Mouse (Mus musculus): ENCODE data around the gene Pitpnm2. TPM values are rescaled to one million over a fixed set of nuclear protein-coding genes. Genes with fewer than 3 reads are reported as not detected.
"Not testable (repeated sequence)": the region's sequence is repeated elsewhere in the genome, so short reads cannot be mapped to it uniquely, and the experiment has no call there.

The Pitpnm2 gene
- polyA plus RNA-seq (2015; fragmentation: Nextera tagmentation; extraction: Ambion mirVana): 4.8 and 5.2 TPM in 2 replicates

- Histone ChIP-seq H3K36me3 (peaks cover 19% of the 10 kb centered on the region; the same call in 1 of the 2 replicates), H3K9me3 (no peaks in the 10 kb centered on the region), H3K27me3 (no peaks in the 10 kb centered on the region), H3K9ac (peak within 1 kb of the TSS; percentile 80), H3K27ac (peak within 1 kb of the TSS; percentile 69), H3K4me3 (peak within 1 kb of the TSS; percentile 74), H3K4me1 (peaks cover 20% of the 10 kb centered on the region), H3K4me2 (peak within 1 kb of the TSS; percentile 81)
- under 1% methylated on average over 72 of the region's 90 CpGs for WGBS
- peak; percentile 80 for ATAC-seq (ENCODE audit: insufficient number of reproducible peaks, low FRiP score, low TSS enrichment, low read depth)
Observed at GRCm38 (mm10) chr5:124249614-124250591, at the start of gene Pitpnm2. Gene Pitpnm2 (minus strand): TSS chr5:124249760.

GRCm38 (mm10) chr5:124299307-124299706, 49.7 kb upstream of the Pitpnm2 start:
- H3K27ac ChIP-seq; H3K9ac ChIP-seq; H3K4me2 ChIP-seq; H3K4me3 ChIP-seq; ATAC-seq (ENCODE audit: insufficient number of reproducible peaks, low FRiP score, low TSS enrichment, low read depth); H3K9me3 ChIP-seq; H3K27me3 ChIP-seq; H3K4me1 ChIP-seq: not testable (repeated sequence)
- H3K36me3 ChIP-seq: peaks cover 55% of the 10 kb centered on the region
- 58% methylated on average over 4 of the region's 4 CpGs for WGBS

- WGBS: 95% methylated on average over 4 of the region's 4 CpGs
- Histone ChIP-seq H3K27ac (no peak overlapping the region), H3K36me3 (peaks cover 66% of the 10 kb centered on the region), H3K9me3 (no peaks in the 10 kb centered on the region), H3K27me3 (no peaks in the 10 kb centered on the region), H3K4me3 (no peak overlapping the region), H3K4me1 (no peaks in the 10 kb centered on the region), H3K9ac (no peak overlapping the region), H3K4me2 (no peak overlapping the region)
- no peak for ATAC-seq (ENCODE audit: insufficient number of reproducible peaks, low FRiP score, low TSS enrichment, low read depth)
Observed at GRCm38 (mm10) chr5:124296475-124296874, 46.9 kb upstream of the Pitpnm2 start.

- Histone ChIP-seq H3K4me2 (no peak overlapping the region), H3K36me3 (peaks cover 80% of the 10 kb centered on the region), H3K9ac (no peak overlapping the region), H3K27me3 (no peaks in the 10 kb centered on the region), H3K9me3 (no peaks in the 10 kb centered on the region), H3K27ac (no peak overlapping the region), H3K4me1 (no peaks in the 10 kb centered on the region), H3K4me3 (no peak overlapping the region)
- no peak for ATAC-seq (ENCODE audit: insufficient number of reproducible peaks, low FRiP score, low TSS enrichment, low read depth)
- 93% methylated on average over 5 of the region's 5 CpGs for WGBS
Observed at GRCm38 (mm10) chr5:124293967-124294366, 44.4 kb upstream of the Pitpnm2 start.

GRCm38 (mm10) chr5:124290216-124290615, 40.7 kb upstream of the Pitpnm2 start:
- 89% methylated on average over 4 of the region's 4 CpGs for WGBS
- H3K27ac ChIP-seq: no peak overlapping the region
- no peaks in the 10 kb centered on the region for H3K9me3 ChIP-seq
- no peaks in the 10 kb centered on the region for H3K27me3 ChIP-seq
- H3K9ac ChIP-seq: no peak overlapping the region
- no peak overlapping the region for H3K4me2 ChIP-seq
- H3K4me1 ChIP-seq: no peaks in the 10 kb centered on the region
- no peak for ATAC-seq (ENCODE audit: insufficient number of reproducible peaks, low FRiP score, low TSS enrichment, low read depth)
- H3K4me3 ChIP-seq: no peak overlapping the region
- H3K36me3 ChIP-seq: peaks cover 80% of the 10 kb centered on the region

GRCm38 (mm10) chr5:124287616-124288247, 38.2 kb upstream of the Pitpnm2 start:
- Histone ChIP-seq H3K36me3 (peaks cover 76% of the 10 kb centered on the region), H3K27me3 (no peaks in the 10 kb centered on the region), H3K4me3 (no peak overlapping the region), H3K4me1 (no peaks in the 10 kb centered on the region), H3K27ac (no peak overlapping the region), H3K4me2 (no peak overlapping the region), H3K9ac (no peak overlapping the region), H3K9me3 (no peaks in the 10 kb centered on the region)
- 95% methylated on average over 6 of the region's 6 CpGs for WGBS
- ATAC-seq (ENCODE audit: insufficient number of reproducible peaks, low FRiP score, low TSS enrichment, low read depth): no peak

GRCm38 (mm10) chr5:124284330-124284729, 34.8 kb upstream of the Pitpnm2 start:
- Histone ChIP-seq H3K4me1 (no peaks in the 10 kb centered on the region), H3K36me3 (peaks cover 60% of the 10 kb centered on the region), H3K27me3 (no peaks in the 10 kb centered on the region), H3K9ac (no peak overlapping the region), H3K9me3 (no peaks in the 10 kb centered on the region), H3K4me3 (no peak overlapping the region), H3K4me2 (no peak overlapping the region), H3K27ac (no peak overlapping the region)
- WGBS: 50% methylated on average over 3 of the region's 3 CpGs
- ATAC-seq (ENCODE audit: insufficient number of reproducible peaks, low FRiP score, low TSS enrichment, low read depth): no peak

GRCm38 (mm10) chr5:124282854-124283253, 33.3 kb upstream of the Pitpnm2 start:
- WGBS: 92% methylated on average over 2 of the region's 2 CpGs
- peaks cover 50% of the 10 kb centered on the region for H3K36me3 ChIP-seq
- no peak for ATAC-seq (ENCODE audit: insufficient number of reproducible peaks, low FRiP score, low TSS enrichment, low read depth)
- H3K9me3 ChIP-seq: no peaks in the 10 kb centered on the region
- no peaks in the 10 kb centered on the region for H3K27me3 ChIP-seq
- H3K4me3 ChIP-seq: no peak overlapping the region
- no peaks in the 10 kb centered on the region for H3K4me1 ChIP-seq
- no peak overlapping the region for H3K4me2 ChIP-seq
- no peak overlapping the region for H3K9ac ChIP-seq
- no peak overlapping the region for H3K27ac ChIP-seq

- H3K4me2 ChIP-seq: no peak overlapping the region
- no peak overlapping the region for H3K27ac ChIP-seq
- H3K4me3 ChIP-seq: no peak overlapping the region
- H3K9ac ChIP-seq: no peak overlapping the region
- H3K4me1 ChIP-seq: no peaks in the 10 kb centered on the region
- no peaks in the 10 kb centered on the region for H3K9me3 ChIP-seq
- no peak for ATAC-seq (ENCODE audit: insufficient number of reproducible peaks, low FRiP score, low TSS enrichment, low read depth)
- 89% methylated on average over 5 of the region's 5 CpGs for WGBS
- H3K27me3 ChIP-seq: no peaks in the 10 kb centered on the region
- peaks cover 20% of the 10 kb centered on the region for H3K36me3 ChIP-seq
Observed at GRCm38 (mm10) chr5:124270226-124270625, 20.7 kb upstream of the Pitpnm2 start.

- no peaks in the 10 kb centered on the region for H3K27me3 ChIP-seq
- H3K27ac ChIP-seq: no peak overlapping the region
- peaks cover 17% of the 10 kb centered on the region for H3K36me3 ChIP-seq
- no peaks in the 10 kb centered on the region for H3K9me3 ChIP-seq
- H3K4me1 ChIP-seq: no peaks in the 10 kb centered on the region
- no peak for ATAC-seq (ENCODE audit: insufficient number of reproducible peaks, low FRiP score, low TSS enrichment, low read depth)
- no peak overlapping the region for H3K4me2 ChIP-seq
- H3K4me3 ChIP-seq: no peak overlapping the region
- 59% methylated on average over 11 of the region's 11 CpGs for WGBS
- H3K9ac ChIP-seq: no peak overlapping the region
Observed at GRCm38 (mm10) chr5:124269661-124270060, 20.1 kb upstream of the Pitpnm2 start.

GRCm38 (mm10) chr5:124267652-124268051, 18.1 kb upstream of the Pitpnm2 start:
- Histone ChIP-seq H3K27ac (no peak overlapping the region), H3K4me2 (no peak overlapping the region), H3K27me3 (no peaks in the 10 kb centered on the region), H3K9ac (no peak overlapping the region), H3K9me3 (no peaks in the 10 kb centered on the region), H3K4me1 (no peaks in the 10 kb centered on the region), H3K4me3 (no peak overlapping the region), H3K36me3 (peaks cover 19% of the 10 kb centered on the region)
- 84% methylated on average over 6 of the region's 6 CpGs for WGBS
- ATAC-seq (ENCODE audit: insufficient number of reproducible peaks, low FRiP score, low TSS enrichment, low read depth): no peak

GRCm38 (mm10) chr5:124266821-124267220, 17.3 kb upstream of the Pitpnm2 start:
- ATAC-seq (ENCODE audit: insufficient number of reproducible peaks, low FRiP score, low TSS enrichment, low read depth): no peak
- H3K9ac ChIP-seq: no peak overlapping the region
- no peaks in the 10 kb centered on the region for H3K27me3 ChIP-seq
- no peaks in the 10 kb centered on the region for H3K9me3 ChIP-seq
- H3K4me1 ChIP-seq: no peaks in the 10 kb centered on the region
- no peak overlapping the region for H3K27ac ChIP-seq
- no peak overlapping the region for H3K4me2 ChIP-seq
- H3K4me3 ChIP-seq: no peak overlapping the region
- peaks cover 25% of the 10 kb centered on the region for H3K36me3 ChIP-seq
- WGBS: 81% methylated on average over 6 of the region's 6 CpGs

Data from limb, embryonic 15.5 days (tissue).